In genomic region chr5:138995721-138996311, GRCm38 (mm10) we compare ENCODE assay signal across 8 mouse cellular contexts. TPM values are rescaled to one million over a fixed set of nuclear protein-coding genes. Genes with fewer than 3 reads are reported as not detected.
A peak's percentile ranks its signal among the peaks of the same experiment; 100 is the strongest.
DNase-seq lines count a peak whose midpoint lies in the region; ATAC-seq and TF ChIP-seq lines count a peak whose summit lies in the region.

No protein-coding gene starts in this region.

- H3K36me3 ChIP-seq in hindbrain, embryonic 16.5 days (ENCODE audit: control insufficient read depth, insufficient read depth, low read length), result no peaks in the 10 kb centered on the region

- WGBS in hindbrain, embryonic 16.5 days, result under 1% methylated on average over 46 of the region's 52 CpGs

- TF ChIP-seq CTCF in left cerebral cortex, adult 2 months (IDR thresholded peaks at IDR 0.05), result peak; percentile 21

- peaks cover 52% of the 10 kb centered on the region for H3K4me1 ChIP-seq in hindbrain, embryonic 16.5 days (ENCODE audit: control insufficient read depth, insufficient read depth, low read depth, low read length)

- peak overlapping the region; percentile 93 for H3K9ac ChIP-seq in hindbrain, embryonic 16.5 days (ENCODE audit: low read depth, low read length)

- H3K9me3 ChIP-seq in hindbrain, embryonic 16.5 days (ENCODE audit: control insufficient read depth, low read length), result 0 out of 2 replicates have a peak, but pooled peaks cover 2% of the 10 kb centered on the region

- peak; percentile 75 for DNase-seq in adipocyte (ENCODE audit: low spot score)
- peak; percentile 79 for DNase-seq in gastrocnemius, postnatal 10 days
- DNase-seq in left cerebral cortex, adult 2 months (ENCODE audit: extremely low spot score in 1 of 2, low spot score in 2 of 2), result peak; percentile 67 to 69
- peak; percentile 89 for DNase-seq in lung, postnatal 36 days
- DNase-seq in right cerebral cortex, postnatal 14 days, result peak; percentile 69

- H3K27me3 ChIP-seq in hindbrain, embryonic 16.5 days (replicated peaks; ENCODE audit: control insufficient read depth, insufficient read depth, low read length), result peaks cover 40% of the 10 kb centered on the region

- intact Hi-C loops in left cerebral cortex, adult 2 months (cut with DNase I), result loop anchor here (2.0 to 5.0 kb wide), 3 partner anchors 95 to 181 kb away; no protein-coding TSS in a partner anchor

- H3K4me2 ChIP-seq in hindbrain, embryonic 16.5 days (ENCODE audit: low read length), result peak overlapping the region; percentile 96

- H3K4me3 ChIP-seq in hindbrain, embryonic 16.5 days (ENCODE audit: low read length), result peak overlapping the region; percentile 83
- H3K4me3 ChIP-seq in left cerebral cortex, adult 2 months, result peak overlapping the region; percentile 94

- peak; percentile 14; the same call in 1 of the 2 replicates for ATAC-seq in common myeloid progenitor, adult 5-6 weeks (replicated peaks; ENCODE audit: low read depth, poor library complexity, severe bottlenecking)
- ATAC-seq in hindbrain, embryonic 16.5 days, result peak; percentile 65
- ATAC-seq in inflammation-experienced regulatory T-cells, adult 6 months, result no peak

- peak overlapping the region; percentile 92 for H3K27ac ChIP-seq in hindbrain, embryonic 16.5 days (ENCODE audit: low read depth, low read length)
- peak overlapping the region; percentile 91 for H3K27ac ChIP-seq in left cerebral cortex, adult 2 months

RNA-seq across cellular contexts. Expression of gene Pdgfa, which starts 1.4 kb away (rescaled TPM):
- total RNA-seq in common myeloid progenitor, adult 5-6 weeks (2017), result 1.1 TPM in 1 of 2 replicates, not detected in the other
- 10 to 100 TPM; 20.1 to 33.5 TPM for total RNA-seq in gastrocnemius, postnatal 10 days (2021)
- 26.2 and 33.4 TPM in 2 replicates for polyA plus RNA-seq in hindbrain, embryonic 16.5 days (2015; fragmentation: Nextera tagmentation; extraction: Ambion mirVana)
- 10 to 100 TPM; 52.1 to 53.0 TPM for total RNA-seq in left cerebral cortex, adult 2 months (2021)
- polyA plus RNA-seq in inflammation-experienced regulatory T-cells, adult 6 months (2017; shearing (Covaris generic)), result under 1 TPM in 1 of 3 experiments, not detected in 2; 0.35 TPM

Comparison
In these comparisons a context has a peak if more than half of its experiments do, and no peak if none do; other contexts are left out.
1. RNA of gene Pdgfa, which starts 1.4 kb away (total RNA-seq): 52.1 to 53.0 TPM in left cerebral cortex, adult 2 months and 20.1 to 33.5 TPM in gastrocnemius, postnatal 10 days; 1.1 TPM in common myeloid progenitor, adult 5-6 weeks; every median in the first group is over 10 times any median in the second.
2. Peak in every context shown above with its lines, with median percentiles within 50 percentile points of each other: DNase-seq.